Mouse (Mus musculus): ENCODE data around the gene Dusp12.

Dusp12 gene

GRCm38 (mm10) chr1:170896651-170897281, 11.4 kb upstream of the Dusp12 start:
- DNase-seq, result no peak

GRCm38 (mm10) chr1:170894603-170895602, 9.6 kb upstream of the Dusp12 start:
- no peak for DNase-seq

GRCm38 (mm10) chr1:170892279-170892678, 6.9 kb upstream of the Dusp12 start:
- DNase-seq, result no peak

GRCm38 (mm10) chr1:170891646-170892045, 6.3 kb upstream of the Dusp12 start:
- DNase-seq, result no peak

- no peak for DNase-seq
These were observed 4.0 kb upstream of the Dusp12 start for GRCm38 (mm10) chr1:170889310-170889709.

- DNase-seq, result no peak
These were observed 711 bp upstream of the Dusp12 start for GRCm38 (mm10) chr1:170886044-170886458.

- no peak for DNase-seq
These were observed 950 bp downstream of the Dusp12 start for GRCm38 (mm10) chr1:170884390-170884789.

GRCm38 (mm10) chr1:170882915-170883485, 2.3 kb downstream of the Dusp12 start:
- no peak for DNase-seq

- no peak for DNase-seq
These were observed 8.4 kb downstream of the Dusp12 start for GRCm38 (mm10) chr1:170876906-170877305.

- DNase-seq, result no peak
These were observed 9.7 kb downstream of the Dusp12 start for GRCm38 (mm10) chr1:170875676-170876075.

- no peak for DNase-seq
These were observed 13.4 kb downstream of the Dusp12 start for GRCm38 (mm10) chr1:170871961-170872360.

GRCm38 (mm10) chr1:170871402-170871801, 13.9 kb downstream of the Dusp12 start:
- no peak for DNase-seq

GRCm38 (mm10) chr1:170868905-170869283, 16.4 kb downstream of the Dusp12 start:
- DNase-seq, result no peak

GRCm38 (mm10) chr1:170868107-170868904, 17.0 kb downstream of the Dusp12 start:
- peak; percentile 73 for DNase-seq

GRCm38 (mm10) chr1:170867691-170868105, 17.6 kb downstream of the Dusp12 start, which contains the start of gene Atf6:
Atf6 (minus strand) TSS chr1:170867771.
- DNase-seq, result peak; percentile 94

GRCm38 (mm10) chr1:170866992-170867690, 18.2 kb downstream of the Dusp12 start:
- DNase-seq, result peak; percentile 21

- no peak for DNase-seq
These were observed 19.9 kb downstream of the Dusp12 start for GRCm38 (mm10) chr1:170865406-170865805.

GRCm38 (mm10) chr1:170864754-170865153, 20.6 kb downstream of the Dusp12 start:
- DNase-seq, result no peak

- DNase-seq, result no peak
These were observed 21.1 kb downstream of the Dusp12 start for GRCm38 (mm10) chr1:170864234-170864633.

GRCm38 (mm10) chr1:170863033-170863432, 22.3 kb downstream of the Dusp12 start:
- DNase-seq, result no peak

GRCm38 (mm10) chr1:170862435-170862717, 23.0 kb downstream of the Dusp12 start:
- DNase-seq, result no peak

Data from cerebellum, adult 11-12 months (tissue).